Mouse (Mus musculus) kidney, postnatal 4 days (tissue): Measurements from ENCODE around the gene Snph.
A peak's percentile ranks its signal among the peaks of the same experiment; 100 is the strongest.
"Not testable (repeated sequence)": the region's sequence is repeated elsewhere in the genome, so short reads cannot be mapped to it uniquely, and the experiment has no call there.

Source experiments
- DNase-seq, 2 experiments: peaks; one replicate each; pipeline ENCODE4 v3.0.0; 2021; ENCODE audit warnings: mixed read lengths in 2 of 2

Gene Snph

DNA sequence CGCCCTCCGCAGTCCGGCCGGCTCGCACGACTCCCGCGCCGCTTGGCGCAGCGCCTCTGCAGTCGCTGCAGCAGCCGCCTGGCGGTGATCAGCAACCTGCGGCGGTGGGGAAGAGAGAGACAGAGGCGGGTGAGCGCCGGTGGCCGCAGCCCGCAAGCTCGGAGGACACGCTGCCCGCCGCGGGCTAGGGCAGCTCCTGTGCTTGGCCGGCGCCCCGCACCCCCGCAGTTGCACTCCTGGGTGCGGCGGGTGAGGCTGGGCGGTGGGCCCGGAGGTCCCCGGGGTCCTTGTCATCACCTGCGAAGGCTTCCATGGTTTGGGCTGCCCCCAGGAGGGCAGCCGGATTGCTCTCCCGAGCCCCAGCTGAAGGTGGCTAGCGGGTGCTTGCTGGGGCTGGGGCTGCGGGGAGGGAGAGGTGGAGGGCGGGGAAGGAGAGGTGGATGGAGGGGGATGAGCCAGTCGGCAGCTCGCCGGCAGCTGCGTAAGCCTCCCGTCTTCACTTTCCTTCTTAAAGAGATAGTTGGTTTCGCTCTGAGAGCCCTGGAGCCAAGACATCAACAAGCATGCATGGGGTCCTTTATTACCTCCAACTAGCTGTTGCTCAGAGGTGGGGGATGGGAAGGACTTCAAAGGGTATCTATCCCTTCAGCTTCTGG is at the start of gene Snph:
TSS of gene Snph (minus strand) at position 435 of the 656 bp plus-strand sequence.
- peak; percentile 69 to 78 for DNase-seq

DNA sequence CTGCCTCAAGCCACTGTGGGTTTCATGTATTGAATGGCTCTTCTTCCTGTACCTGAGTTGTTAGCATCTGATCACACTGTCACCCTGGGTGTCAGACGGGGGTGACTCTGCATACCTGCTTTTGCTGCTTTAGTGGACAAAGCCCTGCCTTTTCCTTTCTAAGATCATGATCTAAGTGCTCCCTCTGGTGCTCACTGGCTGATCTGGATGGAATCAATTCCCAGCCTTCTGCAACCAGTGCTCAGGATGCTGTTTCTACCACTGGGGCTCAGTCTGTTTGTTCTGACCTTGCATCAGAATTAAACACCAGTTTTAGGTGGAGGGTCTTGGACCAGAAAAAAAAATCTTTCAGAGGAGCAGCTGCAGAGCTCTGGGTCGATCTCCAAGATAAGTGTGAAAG is 43.8 kb upstream of the Snph start:
- no peak for DNase-seq

DNA sequence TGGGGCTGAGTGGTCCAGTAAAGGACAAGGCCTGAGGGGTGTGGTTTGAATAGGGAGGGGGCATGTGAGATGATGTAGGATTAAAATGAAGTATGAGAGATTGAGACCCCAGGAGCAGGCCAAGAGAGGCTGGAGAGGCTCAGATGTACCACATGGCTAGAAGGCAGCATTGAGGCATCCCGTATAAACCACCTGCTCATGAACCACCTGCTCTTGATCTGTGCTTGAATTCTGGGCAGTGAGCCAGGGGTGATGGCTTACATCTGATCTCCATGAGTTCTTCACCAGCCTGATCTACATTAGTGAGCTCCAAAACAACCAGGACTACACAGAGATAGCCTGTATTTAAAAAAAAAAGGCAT is 38.6 kb upstream of the Snph start:
- no peak for DNase-seq

DNA sequence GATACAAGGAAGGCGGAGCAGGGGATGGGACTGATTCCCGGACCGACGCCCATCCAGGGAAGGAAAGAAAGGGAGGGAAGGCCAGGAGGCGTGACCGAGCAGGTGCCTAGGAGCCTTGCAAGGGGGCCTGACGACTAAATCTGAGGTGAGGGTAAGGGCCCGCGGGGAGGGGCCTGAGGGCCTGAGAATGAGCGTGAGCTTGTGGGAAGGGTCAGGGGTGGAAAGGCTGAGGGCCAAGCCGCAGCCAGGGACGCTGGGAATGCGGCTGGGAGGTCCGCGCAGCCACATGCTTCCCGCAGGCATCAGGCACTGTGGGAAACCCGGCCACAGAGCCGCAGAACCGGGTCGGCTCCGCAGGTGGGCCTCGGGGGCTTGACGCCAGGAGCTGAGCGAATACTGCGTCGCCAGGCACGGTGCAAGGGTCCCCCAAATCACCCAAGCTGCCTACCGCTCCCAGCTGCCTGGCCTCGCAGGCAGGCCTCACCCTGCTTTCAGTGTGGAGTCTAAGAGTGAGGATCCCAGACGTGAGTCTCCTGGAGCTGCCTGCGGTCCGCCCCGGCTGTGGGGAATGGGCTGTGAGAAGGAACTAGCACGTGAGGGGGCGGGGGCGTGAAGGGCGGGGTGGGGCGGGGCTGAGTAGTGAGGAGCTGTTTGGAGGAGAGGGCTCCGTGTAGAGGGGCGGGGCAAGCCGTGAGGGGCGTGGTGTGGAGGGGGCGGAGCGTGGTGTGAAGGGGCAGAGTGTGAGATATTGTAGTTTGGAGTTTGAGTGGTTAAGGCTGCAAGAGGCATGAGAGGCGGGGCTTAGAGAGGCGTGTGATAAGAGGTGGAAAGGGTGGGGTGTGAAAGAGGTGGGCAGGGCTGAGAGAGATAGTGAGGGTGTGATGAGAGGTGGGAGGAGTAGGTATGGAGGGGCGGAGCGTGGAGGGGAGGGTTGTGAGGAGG is 37.9 kb upstream of the Snph start:
- DNase-seq = peak; percentile 11 to 12

DNA sequence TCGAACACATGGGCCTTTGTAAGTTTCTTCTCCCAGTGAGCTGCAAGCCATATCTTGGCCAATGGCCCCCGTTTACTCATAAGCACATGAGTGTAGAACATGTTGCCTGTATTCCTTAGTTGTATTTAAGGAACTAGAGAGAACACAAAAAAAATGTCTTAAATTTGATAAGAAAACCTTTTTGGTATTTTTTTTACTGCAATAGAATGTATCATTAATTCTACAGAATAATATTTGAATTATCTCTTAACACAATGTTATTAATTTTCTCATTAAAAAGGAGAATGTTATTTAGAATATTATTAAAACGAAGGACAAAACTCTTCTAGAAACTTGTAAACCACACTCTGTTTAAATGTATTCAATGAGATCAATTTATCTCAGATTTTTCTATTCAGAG is 36.0 kb upstream of the Snph start, which contains the start of gene Rad21l:
TSS of gene Rad21l (minus strand) at position 101 of the 400 bp plus-strand sequence.
- DNase-seq = no peak

DNA sequence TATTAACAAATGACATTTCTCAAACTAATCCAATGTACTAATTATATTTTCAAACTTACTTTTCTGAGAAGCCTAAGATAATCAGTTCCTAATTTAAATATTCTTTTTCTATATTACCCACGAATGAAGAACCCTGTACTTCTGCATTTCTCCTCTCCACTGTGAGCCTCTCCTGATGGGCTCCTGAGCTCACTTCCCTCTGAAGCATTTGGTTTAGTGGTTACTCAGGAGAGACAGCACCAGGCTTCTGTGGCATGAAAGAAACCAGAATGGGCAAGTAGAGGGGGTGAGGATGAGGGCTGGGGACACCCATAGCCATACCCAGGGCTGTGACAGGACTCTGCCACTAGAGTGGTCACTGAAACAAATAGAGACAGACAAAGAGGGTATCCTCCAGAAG is 19.7 kb upstream of the Snph start:
- no peak for DNase-seq

DNA sequence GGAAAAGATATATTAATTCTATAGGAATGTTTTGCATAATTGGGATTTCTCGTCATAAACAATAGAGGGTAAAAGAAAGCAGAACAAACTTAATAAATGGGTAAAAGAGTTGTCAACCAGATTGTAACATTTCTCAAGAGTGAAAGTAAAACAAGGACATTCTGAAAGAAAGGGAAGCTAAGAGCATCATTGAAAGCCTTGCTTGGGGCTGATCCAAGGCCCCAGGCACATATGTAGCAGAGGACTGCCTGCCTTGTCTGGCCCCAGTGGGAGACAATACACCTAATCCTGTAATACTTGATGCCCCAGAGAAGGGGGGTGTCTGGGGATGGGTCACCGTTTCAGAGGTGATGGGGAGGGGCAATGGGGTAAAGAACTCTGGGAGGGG is 3.6 kb upstream of the Snph start:
- DNase-seq = no peak

DNA sequence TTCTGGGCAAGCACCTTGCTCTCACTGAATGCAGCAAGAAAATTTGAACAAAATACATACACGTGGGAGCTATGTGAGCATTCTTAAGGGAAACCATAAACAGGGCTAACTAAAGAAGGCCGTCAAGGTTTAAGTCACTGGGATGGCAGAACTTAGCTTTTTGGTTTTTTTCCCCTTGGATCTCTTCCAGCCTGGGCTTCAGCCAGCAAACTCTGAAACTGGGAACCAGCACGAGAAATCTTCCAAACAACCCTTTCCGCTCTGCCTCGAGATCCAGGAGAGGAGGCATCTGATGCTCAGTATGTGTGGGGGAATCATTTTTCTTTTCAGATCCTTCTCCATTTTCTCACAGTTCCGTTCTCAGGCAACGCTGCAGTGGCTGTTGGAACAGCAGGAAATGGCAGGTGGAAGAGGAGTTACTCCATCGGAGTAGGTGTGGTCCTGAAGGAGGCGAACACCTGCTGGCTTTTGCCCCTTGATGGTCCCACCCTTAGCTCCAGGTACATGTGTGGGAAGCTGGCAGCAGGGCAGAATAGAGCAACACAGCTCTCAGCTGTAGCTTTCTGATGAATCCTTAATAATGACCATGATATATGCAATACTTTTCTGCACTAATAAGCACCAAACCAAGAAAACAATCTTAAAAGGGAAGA is 3.1 kb upstream of the Snph start:
- no peak for DNase-seq

DNA sequence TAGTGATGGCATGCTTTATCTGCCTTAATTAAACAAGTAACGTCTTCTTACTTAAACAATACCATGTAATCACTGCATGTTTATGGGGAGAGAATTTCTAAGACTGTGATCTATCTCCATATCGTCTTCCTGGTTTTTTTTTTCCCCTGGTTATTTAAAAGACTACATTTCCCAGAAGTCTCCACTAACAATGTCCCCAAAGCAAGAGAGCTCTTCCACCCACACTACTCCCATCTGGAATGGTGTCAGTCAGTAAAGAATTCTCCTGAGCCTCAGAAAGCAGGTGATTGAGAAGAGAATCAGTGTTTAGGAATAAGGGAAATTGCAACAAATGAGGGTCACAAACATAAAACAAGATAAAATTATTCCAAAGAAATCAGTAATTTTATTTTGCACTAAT is 2.5 kb upstream of the Snph start:
- DNase-seq = no peak

DNA sequence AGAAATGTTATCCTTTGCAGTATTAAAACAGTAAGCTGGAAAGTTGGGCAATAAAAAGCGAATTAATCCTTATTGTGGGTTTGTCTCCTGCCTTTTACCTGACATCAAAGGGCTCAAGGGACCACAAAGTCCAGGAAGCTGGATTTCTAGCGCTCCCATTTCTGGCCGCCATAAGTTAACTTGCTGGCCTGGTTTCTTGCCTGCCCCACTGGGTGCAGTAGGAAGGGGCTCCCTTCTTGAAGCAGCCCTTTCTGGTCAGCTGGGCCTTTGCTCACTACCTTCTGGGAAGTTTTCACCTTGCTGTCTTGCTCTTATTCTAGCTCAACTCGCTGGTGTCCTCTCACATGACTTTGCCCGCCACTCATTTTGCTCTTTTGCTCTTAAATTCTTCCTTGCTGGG is 589 bp upstream of the Snph start:
- no peak for DNase-seq

DNA sequence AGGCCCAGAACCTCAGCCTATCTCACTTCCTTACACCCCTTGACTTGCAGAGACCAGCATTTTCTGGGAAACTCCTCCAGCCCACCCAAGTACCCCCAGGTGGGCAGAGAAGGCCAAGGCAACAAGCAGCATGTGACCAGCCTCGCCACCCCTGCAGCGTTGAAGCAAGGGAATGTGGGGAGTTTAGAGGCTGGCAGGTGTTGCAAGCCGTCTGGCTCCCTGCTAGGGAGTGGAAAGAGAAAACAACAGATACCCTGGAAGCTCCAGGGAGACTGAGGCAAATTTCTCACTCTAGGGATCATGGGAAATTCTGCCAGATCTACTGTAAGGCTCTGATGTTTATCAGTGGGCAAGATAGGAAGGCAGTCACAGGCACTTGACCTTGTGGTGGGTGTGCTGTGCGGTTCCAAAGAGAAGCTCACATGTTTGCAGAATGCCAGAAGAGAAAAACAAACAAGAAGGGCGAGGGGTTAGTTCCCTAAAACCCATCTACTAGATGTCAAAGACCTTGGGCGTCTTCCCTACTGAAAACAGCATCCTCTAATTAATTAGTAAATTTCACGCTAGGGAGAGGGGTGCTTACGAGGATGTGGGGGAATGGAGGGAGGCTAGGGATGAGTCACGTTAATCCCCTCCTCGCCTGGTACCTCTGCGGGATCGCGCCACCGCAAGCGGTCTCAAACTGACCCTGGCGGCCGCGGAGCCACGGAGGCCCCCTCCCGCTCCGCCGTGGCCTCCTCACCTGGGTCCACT is 811 bp downstream of the Snph start:
- no peak for DNase-seq

DNA sequence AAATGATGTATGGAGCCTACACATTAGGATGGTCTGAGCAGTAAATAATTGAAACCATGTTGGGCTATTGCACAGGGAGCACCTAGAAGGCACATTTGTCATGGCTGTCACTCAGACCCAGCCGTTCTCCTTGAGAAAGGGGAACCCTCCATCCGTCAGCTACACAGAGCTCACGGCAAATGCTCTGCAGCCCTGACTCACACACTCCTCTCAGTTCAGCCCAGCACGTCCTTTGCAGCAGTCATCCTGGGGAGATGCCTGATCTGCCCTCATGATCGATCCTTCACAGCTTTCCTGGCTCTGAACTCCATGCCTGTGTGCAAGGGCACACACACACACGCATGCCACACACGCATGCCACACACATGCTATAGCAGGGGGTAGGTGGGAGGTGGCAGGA is 3.1 kb downstream of the Snph start:
- DNase-seq = no peak

DNA sequence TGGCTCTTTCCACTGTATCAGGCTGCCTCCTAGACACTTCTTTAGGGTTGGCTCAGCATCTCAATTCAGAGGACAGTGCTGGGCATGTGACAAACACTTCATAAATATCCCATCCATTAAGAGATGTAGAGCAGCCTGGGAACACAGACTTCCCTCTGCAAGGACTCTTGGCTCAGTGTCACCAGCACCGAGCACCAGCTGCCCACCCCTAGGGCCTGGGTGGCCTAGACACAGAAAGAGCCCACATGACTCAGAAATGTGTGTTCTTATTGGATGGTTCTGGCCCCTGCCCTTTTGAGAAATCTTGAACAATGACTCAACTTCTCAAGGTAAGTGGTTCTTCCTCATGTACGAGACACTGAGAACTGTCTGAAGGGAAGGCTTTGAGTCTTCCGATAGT is 4.4 kb downstream of the Snph start:
- no peak for DNase-seq

DNA sequence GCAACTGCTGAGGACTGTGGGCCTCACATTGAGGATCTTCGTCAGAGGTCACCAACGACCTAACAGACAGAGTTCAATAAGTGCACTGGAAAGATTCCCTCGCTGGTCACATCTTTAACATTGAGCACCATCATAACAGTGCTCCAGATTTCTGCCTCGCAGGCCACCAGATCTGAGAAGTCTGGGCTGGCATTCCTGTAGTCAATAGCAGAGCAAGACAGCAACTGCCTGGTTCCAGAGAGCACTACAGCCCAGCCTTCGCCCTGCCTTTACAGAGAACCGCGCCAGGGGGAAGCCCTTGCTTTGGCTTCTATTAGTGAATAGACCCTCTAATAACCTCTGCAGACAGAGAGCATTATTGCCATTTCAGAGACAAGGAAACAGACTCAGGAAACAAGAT is 6.1 kb downstream of the Snph start:
- no peak for DNase-seq

DNA sequence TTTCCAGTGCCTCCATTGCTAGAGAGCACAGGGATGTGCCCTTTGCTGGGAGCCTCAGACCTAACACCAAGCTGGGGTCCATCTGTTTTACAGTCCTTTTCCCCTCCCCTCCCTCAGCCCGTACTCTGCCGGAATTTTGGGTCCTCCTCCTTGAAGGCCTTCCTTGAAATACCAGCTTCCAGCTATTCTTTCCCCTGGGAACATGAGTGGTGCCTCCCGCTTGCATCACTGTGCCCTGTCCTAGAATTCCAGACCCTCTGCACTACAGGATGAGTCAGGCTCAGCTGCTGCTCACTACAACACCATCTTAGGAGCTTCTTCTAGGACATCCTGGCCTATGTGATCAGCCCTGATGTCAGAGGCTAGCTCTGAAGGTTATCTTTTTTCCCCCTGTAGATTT is 8.6 kb downstream of the Snph start:
- DNase-seq = no peak

DNA sequence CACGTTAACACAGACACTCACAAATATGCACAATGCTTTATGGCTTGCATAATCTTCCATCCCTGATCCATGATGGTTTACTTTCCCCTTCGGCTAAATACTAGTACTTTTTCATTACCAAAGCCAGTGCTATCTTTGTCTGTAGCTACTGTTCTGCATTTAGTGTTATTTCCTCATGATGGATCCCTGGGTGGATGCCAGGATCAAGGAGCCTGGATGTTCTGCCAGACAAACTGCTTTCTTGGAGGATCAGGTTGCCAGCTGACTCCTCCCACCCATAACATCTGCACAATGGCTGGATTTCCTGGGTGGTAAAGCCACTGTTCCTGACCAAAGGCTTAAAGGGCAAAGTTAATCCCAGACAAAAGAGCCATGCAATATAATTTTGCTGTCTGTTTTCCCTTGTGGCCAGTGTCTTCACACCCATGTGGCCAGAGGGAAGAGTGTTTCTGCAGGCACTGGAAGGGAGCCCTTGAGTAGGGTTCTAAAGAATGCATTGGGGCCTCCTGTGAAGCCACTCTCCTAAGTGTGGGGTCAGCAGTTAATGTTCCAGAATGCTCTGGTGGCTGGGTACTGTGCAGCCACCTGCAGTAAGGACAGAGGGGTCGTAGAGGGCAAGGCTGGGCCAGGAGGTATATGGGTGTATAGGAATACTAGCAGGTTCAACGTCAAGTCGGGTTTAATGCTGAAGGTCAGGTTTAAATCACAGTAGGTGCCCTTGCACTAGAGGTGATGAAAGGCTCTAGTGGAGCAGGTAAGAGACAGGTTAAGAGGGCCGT is 15.7 kb downstream of the Snph start:
- no peak for DNase-seq

DNA sequence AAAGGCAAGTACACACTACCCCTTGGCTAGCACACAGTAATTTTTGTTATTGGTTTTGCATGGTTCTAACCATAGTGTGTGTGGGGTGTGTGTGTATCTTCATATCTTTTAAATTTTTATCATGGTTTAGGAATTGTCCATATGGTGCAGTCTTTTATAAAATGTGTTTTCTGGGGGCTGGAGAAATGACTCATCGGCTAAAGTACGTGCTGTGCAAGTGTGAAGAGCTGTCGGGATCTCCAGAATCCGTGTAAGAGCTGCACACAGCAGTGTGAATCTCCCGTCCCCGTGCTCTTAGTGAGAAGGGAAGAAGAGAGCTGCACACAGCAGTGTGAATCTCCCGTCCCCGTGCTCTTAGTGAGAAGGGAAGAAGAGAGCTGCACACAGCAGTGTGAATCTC is 16.6 kb downstream of the Snph start:
- DNase-seq = not testable (repeated sequence)

DNA sequence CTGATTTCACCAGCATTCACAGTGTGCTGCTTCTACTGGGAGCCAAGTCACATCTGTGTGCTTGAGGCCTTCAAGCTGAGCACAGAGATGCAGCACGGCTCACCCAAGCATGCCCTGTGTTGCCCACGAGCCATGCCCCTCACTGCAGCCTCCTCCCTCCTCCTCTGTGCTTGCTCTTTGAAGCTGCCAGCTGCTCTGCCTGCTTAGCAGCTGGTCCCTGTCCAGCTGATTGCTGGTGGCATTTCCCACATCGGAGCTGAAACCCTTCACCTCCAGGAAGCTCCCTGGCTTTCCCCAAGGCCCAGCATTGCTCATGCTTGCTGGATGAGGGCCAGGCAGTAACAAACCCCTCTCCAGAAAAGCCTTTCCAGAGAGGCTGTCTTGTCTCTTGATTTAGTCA is 22.4 kb downstream of the Snph start:
- DNase-seq = peak; percentile 39 to 52

DNA sequence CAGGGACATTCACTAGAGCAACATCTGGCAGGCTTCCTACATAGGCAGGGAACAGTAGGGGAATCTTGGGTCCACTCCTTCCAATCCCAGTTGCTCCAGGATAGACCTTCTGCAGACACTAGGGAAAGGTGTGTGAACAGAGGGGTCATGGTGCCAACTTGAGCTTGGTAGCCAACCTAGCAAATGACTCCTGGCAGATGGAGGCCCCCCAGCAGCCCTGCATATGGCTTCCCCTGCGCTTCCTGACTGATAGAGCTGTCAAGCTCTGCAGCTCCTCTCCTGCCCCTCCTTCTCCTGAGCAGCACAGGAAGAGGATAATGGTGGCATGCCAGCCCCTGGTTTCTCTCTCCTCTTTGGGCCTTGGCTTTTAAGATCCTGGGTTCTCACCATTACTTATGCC is 24.0 kb downstream of the Snph start:
- no peak for DNase-seq

DNA sequence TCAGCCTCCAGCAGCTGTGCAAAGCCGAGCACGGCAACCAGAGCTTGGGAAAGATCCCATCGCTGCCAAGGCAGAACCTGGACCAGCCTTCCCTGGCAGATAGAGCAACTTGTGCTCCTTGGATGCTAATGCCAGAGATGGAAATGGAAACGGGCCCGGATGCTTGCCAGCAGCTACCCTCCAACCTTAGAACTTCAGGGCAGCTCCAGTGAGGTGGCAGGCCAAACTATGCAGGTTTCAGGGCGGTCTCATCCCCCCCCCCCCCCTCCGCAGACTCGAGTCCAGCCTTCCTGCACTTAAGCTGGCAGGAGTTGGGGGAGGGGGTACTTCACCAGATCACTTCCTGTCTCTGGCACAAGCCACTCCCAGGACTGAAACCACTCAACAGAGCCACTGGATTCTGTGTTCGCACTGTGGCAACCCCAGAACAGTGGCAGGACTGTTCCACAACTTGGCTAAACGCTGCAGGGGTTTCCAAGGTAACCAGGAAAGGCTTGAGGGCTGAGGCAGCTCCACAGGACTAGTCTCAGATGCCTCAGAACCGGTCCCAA is 26.9 kb downstream of the Snph start:
- DNase-seq = peak in 1 of 2 experiments; percentile 10

DNA sequence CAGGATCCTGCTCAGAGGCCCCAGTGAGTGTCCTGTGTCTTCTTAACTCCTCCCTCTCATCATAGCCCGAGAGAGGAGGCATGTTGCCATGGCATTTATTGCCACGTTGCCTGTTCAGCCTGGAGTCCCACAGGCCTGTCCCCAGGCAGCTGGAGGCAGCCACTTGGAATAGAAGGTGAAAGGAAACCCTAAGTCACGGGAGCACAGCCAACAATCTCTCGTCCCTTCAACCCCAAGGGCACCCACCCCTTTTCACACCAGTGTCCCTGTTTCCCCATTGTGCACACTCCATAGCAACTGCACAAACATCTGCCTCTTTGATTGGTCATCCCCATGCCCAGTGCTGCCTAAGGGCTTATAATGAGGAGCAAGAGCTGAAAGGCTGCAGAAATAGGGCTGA is 28.8 kb downstream of the Snph start:
- DNase-seq = no peak

DNA sequence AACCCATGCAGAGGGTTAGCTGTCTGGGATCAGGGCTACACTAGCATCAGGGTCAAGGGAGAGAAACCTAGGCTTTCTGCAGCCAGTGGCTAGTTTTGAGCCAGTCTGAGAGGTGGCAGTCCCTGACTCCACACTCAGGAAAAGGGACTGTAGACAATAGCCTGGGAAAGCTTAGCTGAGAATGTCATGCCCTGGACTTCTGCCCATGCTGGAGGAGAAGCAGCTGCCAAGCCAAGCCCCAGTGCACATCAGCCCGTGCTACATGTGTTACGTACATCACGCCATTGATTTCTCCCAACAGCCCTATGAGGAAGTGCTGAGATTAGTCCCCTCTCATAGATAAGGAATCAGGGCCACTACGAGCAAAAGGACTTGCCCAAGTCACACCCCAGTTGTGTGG is 30.3 kb downstream of the Snph start:
- peak in 1 of 2 experiments; percentile 21 for DNase-seq
